Mouse (Mus musculus): ENCODE data around the gene Hsd11b1. TPM values are rescaled to one million over a fixed set of nuclear protein-coding genes. Genes with fewer than 3 reads are reported as not detected.

Gene Hsd11b1
- total RNA-seq, 2 experiments from 2014 or later = 44.9 to 78.5 TPM

- ATAC-seq (ENCODE audit: poor library complexity, severe bottlenecking) = no peak
Observed at GRCm38 (mm10) chr1:193250026-193250425, 13.8 kb downstream of the Hsd11b1 start.

GRCm38 (mm10) chr1:193244235-193244634, 19.6 kb downstream of the Hsd11b1 start:
- ATAC-seq (ENCODE audit: poor library complexity, severe bottlenecking) = no peak

GRCm38 (mm10) chr1:193243571-193244193, 20.2 kb downstream of the Hsd11b1 start:
- ATAC-seq (ENCODE audit: poor library complexity, severe bottlenecking) = no peak

GRCm38 (mm10) chr1:193242863-193243262, 21.0 kb downstream of the Hsd11b1 start:
- peak; percentile 74 for ATAC-seq (ENCODE audit: poor library complexity, severe bottlenecking)

GRCm38 (mm10) chr1:193242238-193242637, 21.6 kb downstream of the Hsd11b1 start:
- ATAC-seq (ENCODE audit: poor library complexity, severe bottlenecking) = peak; percentile 91

- no peak for ATAC-seq (ENCODE audit: poor library complexity, severe bottlenecking)
Observed at GRCm38 (mm10) chr1:193241436-193241835, 22.4 kb downstream of the Hsd11b1 start.

- no peak for ATAC-seq (ENCODE audit: poor library complexity, severe bottlenecking)
Observed at GRCm38 (mm10) chr1:193238426-193238825, 25.4 kb downstream of the Hsd11b1 start.

GRCm38 (mm10) chr1:193234930-193235329, 28.9 kb downstream of the Hsd11b1 start:
- ATAC-seq (ENCODE audit: poor library complexity, severe bottlenecking) = no peak

GRCm38 (mm10) chr1:193234130-193234645, 29.7 kb downstream of the Hsd11b1 start:
- ATAC-seq (ENCODE audit: poor library complexity, severe bottlenecking) = no peak

GRCm38 (mm10) chr1:193232732-193233131, 31.1 kb downstream of the Hsd11b1 start:
- peak; percentile 50; the same call in 1 of the 2 replicates for ATAC-seq (ENCODE audit: poor library complexity, severe bottlenecking)

GRCm38 (mm10) chr1:193230935-193231334, 32.9 kb downstream of the Hsd11b1 start:
- ATAC-seq (ENCODE audit: poor library complexity, severe bottlenecking) = peak; percentile 84

- no peak for ATAC-seq (ENCODE audit: poor library complexity, severe bottlenecking)
Observed at GRCm38 (mm10) chr1:193230531-193230930, 33.3 kb downstream of the Hsd11b1 start.

- peak; percentile 38 for ATAC-seq (ENCODE audit: poor library complexity, severe bottlenecking)
Observed at GRCm38 (mm10) chr1:193229570-193229969, 34.3 kb downstream of the Hsd11b1 start.

- ATAC-seq (ENCODE audit: poor library complexity, severe bottlenecking) = no peak
Observed at GRCm38 (mm10) chr1:193227537-193227936, 36.3 kb downstream of the Hsd11b1 start.

- ATAC-seq (ENCODE audit: poor library complexity, severe bottlenecking) = peak; percentile 44
Observed at GRCm38 (mm10) chr1:193226724-193227522, 37.0 kb downstream of the Hsd11b1 start.

GRCm38 (mm10) chr1:193226114-193226513, 37.8 kb downstream of the Hsd11b1 start:
- ATAC-seq (ENCODE audit: poor library complexity, severe bottlenecking) = no peak

- no peak for ATAC-seq (ENCODE audit: poor library complexity, severe bottlenecking)
Observed at GRCm38 (mm10) chr1:193225531-193225930, 38.3 kb downstream of the Hsd11b1 start.

GRCm38 (mm10) chr1:193220408-193220807, 43.5 kb downstream of the Hsd11b1 start:
- no peak for ATAC-seq (ENCODE audit: poor library complexity, severe bottlenecking)

- ATAC-seq (ENCODE audit: poor library complexity, severe bottlenecking) = no peak
Observed at GRCm38 (mm10) chr1:193216000-193216399, 47.9 kb downstream of the Hsd11b1 start.

- no peak for ATAC-seq (ENCODE audit: poor library complexity, severe bottlenecking)
Observed at GRCm38 (mm10) chr1:193214053-193214452, 49.8 kb downstream of the Hsd11b1 start.

- ATAC-seq (ENCODE audit: poor library complexity, severe bottlenecking) = no peak
Observed at GRCm38 (mm10) chr1:193211371-193211770, 52.5 kb downstream of the Hsd11b1 start.

GRCm38 (mm10) chr1:193208178-193208577, 55.7 kb downstream of the Hsd11b1 start:
- ATAC-seq (ENCODE audit: poor library complexity, severe bottlenecking) = peak; percentile 98

Data from megakaryocyte, adult 5-6 weeks (primary cell).